Mouse (Mus musculus) lung, postnatal 0 days (tissue): ENCODE results near the gene Prss42. TPM values are rescaled to one million over a fixed set of nuclear protein-coding genes. Genes with fewer than 3 reads are reported as not detected.
A peak's percentile ranks its signal among the peaks of the same experiment; 100 is the strongest.

Source experiments
- ATAC-seq: fragments of 200-750 bp; cut with Nextera tagmentation; 2 replicates; pipeline ENCODE4 v1.8.0; 2017; ENCODE audit warnings: moderate library complexity
- DNase-seq: peaks from one replicate; pipeline ENCODE4 v3.0.0-alpha.2; 2016; ENCODE audit warnings: low spot score
- H3K27ac ChIP-seq: fragments of 300-500 bp; sonication (generic); 2 replicates; pipeline ENCODE4 v1.5.1; 2014; ENCODE audit warnings: antibody characterized with exemption, mild to moderate bottlenecking, low read length, mixed read lengths
- H3K27me3 ChIP-seq: fragments of 300-500 bp; sonication (generic); replicated peaks from 2 replicates; pipeline ENCODE4 v1.6.1; 2014; ENCODE audit warnings: low read length, mixed read lengths; ENCODE audit not compliant: insufficient read depth
- H3K36me3 ChIP-seq: fragments of 300-500 bp; sonication (generic); 2 replicates; pipeline ENCODE4 v1.6.1; 2014; ENCODE audit warnings: low read length, mixed read lengths; ENCODE audit not compliant: insufficient read depth
- H3K4me1 ChIP-seq: fragments of 300-500 bp; sonication (generic); 2 replicates; pipeline ENCODE4 v1.6.1; 2014; ENCODE audit warnings: antibody characterized with exemption, low read depth, low read length, mixed read lengths; ENCODE audit not compliant: insufficient read depth
- H3K4me2 ChIP-seq: fragments of 300-500 bp; sonication (generic); replicated peaks from 2 replicates; pipeline ENCODE4 v1.6.1; 2014; ENCODE audit warnings: low read depth, mild to moderate bottlenecking, low read length, moderate library complexity, mixed read lengths
- H3K4me3 ChIP-seq: fragments of 300-500 bp; sonication (generic); 2 replicates; pipeline ENCODE4 v1.5.1; 2014; ENCODE audit warnings: low read depth, low read length
- H3K9ac ChIP-seq: fragments of 300-500 bp; sonication (generic); replicated peaks from 2 replicates; pipeline ENCODE4 v1.6.1; 2014; ENCODE audit warnings: low read depth, mild to moderate bottlenecking
- H3K9me3 ChIP-seq: fragments of 300-500 bp; sonication (generic); 2 replicates; pipeline ENCODE4 v1.6.1; 2016; ENCODE audit warnings: low read length, mixed read lengths
- CTCF ChIP-seq: IDR thresholded peaks from 2 replicates; pipeline ENCODE4 v1.5.1; 2016; ENCODE audit warnings: antibody characterized with exemption, mild to moderate bottlenecking
- EP300 ChIP-seq: IDR thresholded peaks from 2 replicates; pipeline ENCODE4 v1.6.1; 2016; ENCODE audit warnings: antibody characterized with exemption, mild to moderate bottlenecking, control low read depth
- WGBS: fragments of 180-500 bp; shearing (Covaris S2); extraction: QIAGEN DNeasy Blood & Tissue Kit; methylation state at CpG from one replicate; pipeline ENCODE4 v1.1.7; 2014; 5-methylcytosine and 5-hydroxymethylcytosine counted together
- polyA plus RNA-seq: library from polyadenylated mRNA; unstranded; fragments of >200 nt; fragmentation: Nextera tagmentation; extraction: Ambion mirVana; gene quantifications from 2 replicates; pipeline ENCODE4 v1.2.1, GENCODE M21; 2015

Prss42 gene
- polyA plus RNA-seq, 1 experiment from 2014 or later, result not detected

DNA sequence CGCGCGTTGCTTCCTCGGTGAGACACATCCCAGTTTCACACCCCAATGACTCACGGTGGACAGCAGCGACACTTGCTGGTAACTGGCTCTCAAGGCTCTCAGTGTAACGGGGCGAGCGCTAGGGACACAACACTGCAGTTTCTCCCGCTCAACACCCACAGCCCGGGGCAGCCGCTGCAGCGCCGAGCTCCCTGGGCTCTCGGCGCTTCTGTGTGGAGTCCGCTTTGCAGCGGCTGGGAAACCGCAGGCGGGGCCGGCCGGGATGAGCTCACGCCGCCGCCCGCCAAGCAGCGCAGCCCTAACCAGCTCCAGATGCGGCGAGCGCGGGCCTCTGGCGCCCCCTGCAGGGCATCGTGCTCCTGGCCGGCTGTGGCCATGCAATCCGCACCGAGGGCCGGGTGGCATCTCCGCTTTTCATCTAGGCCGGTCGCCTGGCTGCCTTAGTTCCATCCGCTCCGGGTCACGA is 16.7 kb upstream of the Prss42 start:
- Histone ChIP-seq H3K4me2 (peak overlapping the region; percentile 78), H3K9ac (0 out of 2 replicates have a peak overlapping the region, but pooled peaks have one; percentile 32), H3K4me3 (peak overlapping the region; percentile 39), H3K27me3 (no peaks in the 10 kb centered on the region; the same call in 1 of the 2 replicates), H3K36me3 (no peaks in the 10 kb centered on the region), H3K4me1 (no peaks in the 10 kb centered on the region; the same call in 1 of the 2 replicates), H3K9me3 (no peaks in the 10 kb centered on the region), H3K27ac (peak overlapping the region; percentile 54; the same call in 1 of the 2 replicates)
- 0% methylated on average over 38 of the region's 43 CpGs for WGBS
- TF ChIP-seq CTCF, result peak; percentile 94
- no peak for TF ChIP-seq EP300
- DNase-seq (peak; percentile 94), ATAC-seq (peak; percentile 94)

GRCm38 (mm10) chr9:110781731-110782130 is 16.2 kb upstream of the Prss42 start:
- Histone ChIP-seq H3K9ac (0 out of 2 replicates have a peak overlapping the region, but pooled peaks have one; percentile 32), H3K36me3 (no peaks in the 10 kb centered on the region), H3K4me2 (peak overlapping the region; percentile 78), H3K27ac (peak overlapping the region; percentile 54; the same call in 1 of the 2 replicates), H3K4me3 (peak overlapping the region; percentile 39), H3K27me3 (no peaks in the 10 kb centered on the region; the same call in 1 of the 2 replicates), H3K9me3 (no peaks in the 10 kb centered on the region), H3K4me1 (no peaks in the 10 kb centered on the region; the same call in 1 of the 2 replicates)
- DNase-seq, result peak; percentile 80
- ATAC-seq, result peak; percentile 72
- TF ChIP-seq EP300 (no peak), CTCF (no peak)
- under 1% methylated on average over 20 of the region's 23 CpGs for WGBS

DNA sequence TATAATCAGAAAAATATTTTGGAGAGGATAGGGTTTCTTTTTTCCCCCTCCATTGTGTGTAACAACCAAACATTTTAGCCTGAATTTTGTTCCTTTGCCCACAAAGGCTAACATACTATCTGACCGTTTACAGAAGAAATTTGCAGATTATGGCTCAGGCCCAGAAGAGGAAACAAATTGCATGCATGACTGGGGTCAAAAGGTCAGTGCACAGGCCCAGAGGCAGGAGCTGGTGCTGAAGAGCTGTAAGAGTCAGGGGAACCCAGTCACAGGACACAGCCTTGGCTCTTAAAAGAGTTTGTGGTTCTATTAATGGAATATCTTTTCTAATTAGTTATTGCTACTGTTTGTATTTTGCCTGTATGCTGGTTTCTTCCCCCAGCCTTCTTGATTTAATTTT is 14.4 kb upstream of the Prss42 start:
- 30% methylated on average over 1 of the region's 1 CpGs for WGBS
- Histone ChIP-seq H3K4me3 (no peak overlapping the region), H3K4me2 (no peak overlapping the region), H3K36me3 (no peaks in the 10 kb centered on the region), H3K4me1 (no peaks in the 10 kb centered on the region; the same call in 1 of the 2 replicates), H3K9ac (no peak overlapping the region), H3K27me3 (no peaks in the 10 kb centered on the region; the same call in 1 of the 2 replicates), H3K9me3 (no peaks in the 10 kb centered on the region), H3K27ac (no peak overlapping the region)
- no peak for ATAC-seq
- DNase-seq, result no peak
- TF ChIP-seq CTCF, result no peak
- TF ChIP-seq EP300, result no peak

DNA sequence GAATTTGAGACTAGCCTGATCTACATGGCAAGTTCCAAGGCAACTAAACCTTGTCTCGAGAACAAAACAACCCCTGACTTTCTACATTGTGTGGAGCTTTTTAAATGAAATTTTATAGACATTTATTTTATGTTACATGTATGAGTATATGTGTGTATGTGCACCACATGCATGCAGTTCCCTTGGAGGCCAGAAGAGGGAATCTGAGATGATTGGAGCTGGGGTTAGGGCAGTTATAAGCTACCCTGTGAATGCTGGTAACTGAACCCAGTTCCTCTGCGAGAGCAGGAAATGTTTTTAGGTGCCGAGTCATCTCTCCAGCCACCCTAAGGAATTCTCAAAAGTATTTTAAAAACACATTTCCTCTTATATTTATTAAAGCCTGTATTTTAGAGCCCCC is 9.8 kb upstream of the Prss42 start:
- no peaks in the 10 kb centered on the region for H3K36me3 ChIP-seq
- DNase-seq (no peak), ATAC-seq (no peak)
- no peaks in the 10 kb centered on the region for H3K4me1 ChIP-seq
- H3K9me3 ChIP-seq, result no peaks in the 10 kb centered on the region
- no peaks in the 10 kb centered on the region for H3K27me3 ChIP-seq
- no peak overlapping the region for H3K4me2 ChIP-seq
- H3K9ac ChIP-seq, result no peak overlapping the region
- H3K4me3 ChIP-seq, result no peak overlapping the region
- 89% methylated on average over 3 of the region's 3 CpGs for WGBS
- no peak for TF ChIP-seq EP300
- TF ChIP-seq CTCF, result 0 out of 2 replicates have a peak, but pooled peaks have one; percentile 21
- no peak overlapping the region for H3K27ac ChIP-seq

GRCm38 (mm10) chr9:110790462-110790861 is 7.5 kb upstream of the Prss42 start:
- Histone ChIP-seq H3K36me3 (no peaks in the 10 kb centered on the region), H3K9me3 (no peaks in the 10 kb centered on the region), H3K4me2 (no peak overlapping the region), H3K27me3 (no peaks in the 10 kb centered on the region), H3K4me3 (no peak overlapping the region), H3K4me1 (no peaks in the 10 kb centered on the region), H3K9ac (no peak overlapping the region), H3K27ac (peak overlapping the region; percentile 54; the same call in 1 of the 2 replicates)
- peak; percentile 85 for DNase-seq
- 36% methylated on average over 4 of the region's 4 CpGs for WGBS
- TF ChIP-seq EP300 (peak; percentile 70), CTCF (no peak)
- peak; percentile 85 for ATAC-seq

- 76% methylated on average over 10 of the region's 10 CpGs for WGBS
- H3K9ac ChIP-seq, result no peak overlapping the region
These were observed 953 bp upstream of the Prss42 start for GRCm38 (mm10) chr9:110797013-110797412.

More at GRCm38 (mm10) chr9:110797013-110797412, 953 bp upstream of the Prss42 start:
- no peak for ATAC-seq
- Histone ChIP-seq H3K27me3 (no peaks in the 10 kb centered on the region), H3K27ac (no peak overlapping the region), H3K36me3 (no peaks in the 10 kb centered on the region), H3K4me3 (no peak overlapping the region), H3K9me3 (no peaks in the 10 kb centered on the region), H3K4me1 (no peaks in the 10 kb centered on the region), H3K4me2 (no peak overlapping the region)
- no peak for DNase-seq
- no peak for TF ChIP-seq CTCF
- TF ChIP-seq EP300, result no peak
